Mouse (Mus musculus): ENCODE data around the gene Pi16. TPM values are rescaled to one million over a fixed set of nuclear protein-coding genes. Genes with fewer than 3 reads are reported as not detected.

Gene Pi16
- polyA plus RNA-seq, 1 experiment from 2014 or later = 0.32 TPM

DNA sequence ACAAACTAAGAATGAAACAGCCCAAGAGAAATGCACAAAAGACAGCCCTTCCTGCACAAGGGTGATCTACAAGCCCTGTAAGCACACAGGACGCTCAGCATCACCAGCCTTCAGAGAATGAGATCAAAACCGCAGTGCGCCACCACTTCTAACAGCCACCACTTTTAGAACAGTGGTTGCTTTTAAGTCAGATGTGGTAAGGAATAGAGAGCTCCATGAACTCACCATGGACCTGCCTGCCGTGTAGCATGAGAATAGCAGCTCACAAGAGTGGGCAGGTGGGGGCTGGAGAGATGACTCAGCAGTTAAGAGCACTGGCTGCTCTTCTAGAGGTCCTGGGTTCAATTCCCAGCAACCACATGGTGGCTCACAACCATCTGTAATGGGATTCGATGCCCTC lies 37.1 kb upstream of the Pi16 start:
- Histone ChIP-seq H3K27ac (replicated peaks; ENCODE audit: low read depth, low read length) (no peak overlapping the region), H3K4me1 (ENCODE audit: control insufficient read depth, insufficient read depth, low read length) (no peaks in the 10 kb centered on the region), H3K4me2 (ENCODE audit: low read depth, low read length) (no peak overlapping the region), H3K27me3 (ENCODE audit: control insufficient read depth, insufficient read depth, low read length) (no peaks in the 10 kb centered on the region), H3K4me3 (ENCODE audit: low read depth, low read length) (no peak overlapping the region), H3K36me3 (replicated peaks; ENCODE audit: control insufficient read depth, insufficient read depth, low read depth, low read length) (no peaks in the 10 kb centered on the region), H3K9me3 (replicated peaks; ENCODE audit: control insufficient read depth, low read length) (no peaks in the 10 kb centered on the region), H3K9ac (replicated peaks; ENCODE audit: low read length) (no peak overlapping the region)
- WGBS = 89% methylated on average over 5 of the region's 5 CpGs
- no peak for DNase-seq (ENCODE audit: low spot score)
- no peak for ATAC-seq (replicated peaks; ENCODE audit: insufficient number of reproducible peaks, low FRiP score, low TSS enrichment, low read depth)

DNA sequence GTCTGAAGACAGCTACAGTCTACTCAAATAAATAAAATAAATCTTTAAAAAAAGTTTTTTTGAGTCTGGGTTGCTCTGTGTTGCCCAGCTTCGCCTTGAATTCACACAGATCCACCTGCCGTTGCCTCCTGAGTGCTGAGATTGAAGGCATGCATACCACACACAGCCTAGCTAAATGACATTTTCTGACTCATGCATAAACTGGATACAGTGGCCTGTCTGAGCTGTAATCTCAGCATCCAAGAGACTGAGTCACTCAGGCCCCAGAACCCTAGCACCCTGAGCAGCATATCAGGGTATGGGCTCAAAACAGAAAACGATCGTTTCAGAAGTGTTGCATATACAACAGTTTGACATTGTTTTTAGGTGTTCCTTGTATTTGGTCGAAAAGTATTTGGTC lies 35.9 kb upstream of the Pi16 start:
- ATAC-seq (replicated peaks; ENCODE audit: insufficient number of reproducible peaks, low FRiP score, low TSS enrichment, low read depth) = no peak
- no peak overlapping the region for H3K4me3 ChIP-seq (ENCODE audit: low read depth, low read length)
- no peaks in the 10 kb centered on the region; the same call in 1 of the 2 replicates for H3K36me3 ChIP-seq (replicated peaks; ENCODE audit: control insufficient read depth, insufficient read depth, low read depth, low read length)
- no peaks in the 10 kb centered on the region for H3K27me3 ChIP-seq (ENCODE audit: control insufficient read depth, insufficient read depth, low read length)
- H3K9me3 ChIP-seq (replicated peaks; ENCODE audit: control insufficient read depth, low read length) = no peaks in the 10 kb centered on the region
- H3K4me2 ChIP-seq (ENCODE audit: low read depth, low read length) = no peak overlapping the region
- no peaks in the 10 kb centered on the region for H3K4me1 ChIP-seq (ENCODE audit: control insufficient read depth, insufficient read depth, low read length)
- H3K27ac ChIP-seq (replicated peaks; ENCODE audit: low read depth, low read length) = no peak overlapping the region
- no peak overlapping the region for H3K9ac ChIP-seq (replicated peaks; ENCODE audit: low read length)
- WGBS = 91% methylated on average over 5 of the region's 5 CpGs
- DNase-seq (ENCODE audit: low spot score) = no peak

DNA sequence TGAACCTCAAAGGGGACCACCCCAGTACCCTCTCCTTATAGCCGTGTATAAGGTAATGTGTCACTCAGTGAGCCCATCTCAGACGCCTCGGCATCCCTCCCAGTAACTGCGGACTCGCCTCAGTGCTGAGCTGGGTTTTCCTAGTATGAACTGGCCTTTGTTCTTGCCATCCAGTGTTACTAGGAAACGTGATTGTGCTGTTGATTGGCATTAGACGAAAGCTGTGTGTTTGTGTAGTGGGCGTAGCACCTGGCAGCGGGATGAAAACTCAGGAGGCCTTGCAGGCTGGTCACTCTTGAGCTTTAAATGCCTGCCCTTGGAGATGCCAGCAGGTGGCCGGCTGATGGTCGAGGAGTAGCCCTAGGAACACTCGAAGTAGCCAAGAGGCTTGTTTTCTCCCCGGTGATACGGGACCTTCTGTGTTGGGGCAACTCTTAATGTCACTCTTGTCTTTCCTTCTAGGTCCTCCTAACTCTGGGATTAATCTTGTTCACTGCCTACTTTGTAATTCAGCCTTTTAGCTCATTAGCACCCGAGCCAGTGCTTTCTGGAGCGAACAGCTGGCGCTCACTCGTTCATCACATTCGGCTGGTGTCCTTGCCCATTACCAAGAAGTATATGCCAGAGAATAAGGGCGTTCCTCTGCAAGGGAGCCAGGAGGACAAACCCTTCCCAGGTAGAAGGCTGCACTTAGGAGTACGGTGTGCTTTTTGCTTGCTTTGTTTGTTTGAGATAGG lies 35.1 kb upstream of the Pi16 start:
- 77% methylated on average over 21 of the region's 21 CpGs for WGBS
- DNase-seq (ENCODE audit: low spot score) (no peak), ATAC-seq (replicated peaks; ENCODE audit: insufficient number of reproducible peaks, low FRiP score, low TSS enrichment, low read depth) (no peak)
- no peak overlapping the region for H3K4me2 ChIP-seq (ENCODE audit: low read depth, low read length)
- H3K9ac ChIP-seq (replicated peaks; ENCODE audit: low read length) = no peak overlapping the region
- H3K27ac ChIP-seq (replicated peaks; ENCODE audit: low read depth, low read length) = no peak overlapping the region
- no peaks in the 10 kb centered on the region for H3K4me1 ChIP-seq (ENCODE audit: control insufficient read depth, insufficient read depth, low read length)
- no peak overlapping the region for H3K4me3 ChIP-seq (ENCODE audit: low read depth, low read length)
- no peaks in the 10 kb centered on the region for H3K9me3 ChIP-seq (replicated peaks; ENCODE audit: control insufficient read depth, low read length)
- no peaks in the 10 kb centered on the region; the same call in 1 of the 2 replicates for H3K36me3 ChIP-seq (replicated peaks; ENCODE audit: control insufficient read depth, insufficient read depth, low read depth, low read length)
- H3K27me3 ChIP-seq (ENCODE audit: control insufficient read depth, insufficient read depth, low read length) = no peaks in the 10 kb centered on the region

DNA sequence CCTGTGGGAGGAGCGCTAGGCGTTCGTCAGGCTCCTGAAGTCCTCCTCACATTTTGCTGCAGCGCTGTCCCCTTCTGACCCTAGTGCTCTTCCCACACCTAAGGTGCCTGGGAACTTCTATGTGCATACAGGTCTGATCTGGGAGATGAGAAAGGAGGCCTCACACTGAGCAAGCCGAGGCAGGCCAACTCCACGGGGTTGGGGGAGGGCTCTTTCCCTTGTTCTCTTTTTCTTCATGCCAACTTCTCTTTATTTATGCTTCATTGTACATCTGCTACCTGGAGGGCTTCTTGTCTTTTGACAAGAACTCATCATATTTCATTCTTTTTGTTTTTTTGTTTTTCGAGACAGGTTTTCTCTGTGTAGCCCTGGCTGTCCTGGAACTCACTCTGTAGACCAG lies 25.7 kb upstream of the Pi16 start:
- Histone ChIP-seq H3K27me3 (ENCODE audit: control insufficient read depth, insufficient read depth, low read length) (no peaks in the 10 kb centered on the region), H3K4me3 (ENCODE audit: low read depth, low read length) (no peak overlapping the region), H3K36me3 (replicated peaks; ENCODE audit: control insufficient read depth, insufficient read depth, low read depth, low read length) (no peaks in the 10 kb centered on the region; the same call in 1 of the 2 replicates), H3K4me2 (ENCODE audit: low read depth, low read length) (no peak overlapping the region), H3K9ac (replicated peaks; ENCODE audit: low read length) (no peak overlapping the region), H3K9me3 (replicated peaks; ENCODE audit: control insufficient read depth, low read length) (no peaks in the 10 kb centered on the region), H3K4me1 (ENCODE audit: control insufficient read depth, insufficient read depth, low read length) (no peaks in the 10 kb centered on the region), H3K27ac (replicated peaks; ENCODE audit: low read depth, low read length) (no peak overlapping the region)
- ATAC-seq (replicated peaks; ENCODE audit: insufficient number of reproducible peaks, low FRiP score, low TSS enrichment, low read depth) = no peak
- DNase-seq (ENCODE audit: low spot score) = no peak
- WGBS = 85% methylated on average over 7 of the region's 7 CpGs

DNA sequence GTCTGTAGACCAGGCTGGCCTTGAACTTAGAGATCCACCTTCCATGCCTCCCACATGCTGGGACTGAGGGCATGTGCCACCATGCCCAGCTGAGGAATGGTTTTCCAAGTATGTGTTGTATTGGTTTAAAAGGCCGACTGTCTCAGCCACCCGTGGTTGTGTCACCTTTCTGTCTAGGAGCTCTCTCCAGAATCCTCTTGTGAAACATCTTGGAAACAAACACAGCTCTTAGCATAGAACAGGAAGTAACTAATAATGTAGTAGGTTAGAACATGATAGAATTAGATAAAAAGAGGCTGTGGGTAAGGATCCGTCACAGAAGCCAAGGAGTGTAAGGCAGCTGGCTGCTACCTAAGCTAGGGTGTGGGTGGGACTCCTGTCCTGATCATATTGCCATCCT lies 24.5 kb upstream of the Pi16 start:
- no peak for ATAC-seq (replicated peaks; ENCODE audit: insufficient number of reproducible peaks, low FRiP score, low TSS enrichment, low read depth)
- Histone ChIP-seq H3K4me1 (ENCODE audit: control insufficient read depth, insufficient read depth, low read length) (no peaks in the 10 kb centered on the region; the same call in 1 of the 2 replicates), H3K4me3 (ENCODE audit: low read depth, low read length) (no peak overlapping the region), H3K27ac (replicated peaks; ENCODE audit: low read depth, low read length) (no peak overlapping the region), H3K9ac (replicated peaks; ENCODE audit: low read length) (no peak overlapping the region), H3K27me3 (ENCODE audit: control insufficient read depth, insufficient read depth, low read length) (no peaks in the 10 kb centered on the region), H3K36me3 (replicated peaks; ENCODE audit: control insufficient read depth, insufficient read depth, low read depth, low read length) (no peaks in the 10 kb centered on the region; the same call in 1 of the 2 replicates), H3K9me3 (replicated peaks; ENCODE audit: control insufficient read depth, low read length) (no peaks in the 10 kb centered on the region), H3K4me2 (ENCODE audit: low read depth, low read length) (no peak overlapping the region)
- WGBS = 87% methylated on average over 3 of the region's 3 CpGs
- no peak for DNase-seq (ENCODE audit: low spot score)

DNA sequence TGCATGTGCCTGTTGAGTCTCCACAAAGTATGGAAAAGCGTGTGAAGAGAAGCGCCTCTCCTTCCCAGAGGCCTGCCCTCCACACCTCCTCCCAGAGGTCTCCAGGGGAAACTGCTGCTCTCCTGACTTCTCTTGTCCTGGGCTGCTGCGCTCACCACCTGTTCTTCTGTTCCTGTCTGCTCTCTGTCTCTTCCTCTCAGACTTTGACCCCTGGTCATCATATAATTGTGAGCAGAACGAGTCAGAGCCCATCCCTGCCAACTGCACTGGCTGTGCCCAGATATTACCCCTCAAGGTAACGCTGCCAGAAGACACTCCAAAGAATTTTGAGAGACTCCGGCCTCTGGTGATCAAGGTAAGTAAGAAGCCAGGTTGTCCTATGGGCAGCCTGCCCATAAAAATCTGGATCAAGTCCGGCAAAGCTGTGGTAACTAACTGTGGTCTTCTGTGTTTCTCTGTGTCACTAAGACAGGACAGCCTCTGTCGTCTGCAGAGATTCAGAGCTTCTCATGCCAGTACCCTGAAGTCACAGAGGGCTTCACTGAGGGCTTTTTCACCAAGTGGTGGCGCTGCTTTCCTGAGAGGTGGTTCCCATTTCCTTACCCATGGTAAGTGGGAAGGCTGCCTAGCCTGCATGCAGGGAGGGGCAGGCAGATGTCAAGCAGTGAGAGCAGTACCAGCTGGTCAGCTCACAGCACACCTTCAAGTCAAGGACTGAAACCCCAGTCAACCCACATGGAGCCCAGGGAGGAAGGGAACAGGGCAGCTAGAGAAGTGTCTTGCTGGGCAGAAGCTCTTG lies 23.5 kb upstream of the Pi16 start:
- DNase-seq (ENCODE audit: low spot score) = no peak
- H3K36me3 ChIP-seq (replicated peaks; ENCODE audit: control insufficient read depth, insufficient read depth, low read depth, low read length) = no peaks in the 10 kb centered on the region; the same call in 1 of the 2 replicates
- WGBS = 74% methylated on average over 9 of the region's 9 CpGs
- no peak overlapping the region for H3K27ac ChIP-seq (replicated peaks; ENCODE audit: low read depth, low read length)
- H3K4me1 ChIP-seq (ENCODE audit: control insufficient read depth, insufficient read depth, low read length) = no peaks in the 10 kb centered on the region; the same call in 1 of the 2 replicates
- no peak overlapping the region for H3K4me2 ChIP-seq (ENCODE audit: low read depth, low read length)
- H3K4me3 ChIP-seq (ENCODE audit: low read depth, low read length) = no peak overlapping the region
- no peaks in the 10 kb centered on the region for H3K27me3 ChIP-seq (ENCODE audit: control insufficient read depth, insufficient read depth, low read length)
- no peak overlapping the region for H3K9ac ChIP-seq (replicated peaks; ENCODE audit: low read length)
- H3K9me3 ChIP-seq (replicated peaks; ENCODE audit: control insufficient read depth, low read length) = no peaks in the 10 kb centered on the region
- ATAC-seq (replicated peaks; ENCODE audit: insufficient number of reproducible peaks, low FRiP score, low TSS enrichment, low read depth) = no peak

DNA sequence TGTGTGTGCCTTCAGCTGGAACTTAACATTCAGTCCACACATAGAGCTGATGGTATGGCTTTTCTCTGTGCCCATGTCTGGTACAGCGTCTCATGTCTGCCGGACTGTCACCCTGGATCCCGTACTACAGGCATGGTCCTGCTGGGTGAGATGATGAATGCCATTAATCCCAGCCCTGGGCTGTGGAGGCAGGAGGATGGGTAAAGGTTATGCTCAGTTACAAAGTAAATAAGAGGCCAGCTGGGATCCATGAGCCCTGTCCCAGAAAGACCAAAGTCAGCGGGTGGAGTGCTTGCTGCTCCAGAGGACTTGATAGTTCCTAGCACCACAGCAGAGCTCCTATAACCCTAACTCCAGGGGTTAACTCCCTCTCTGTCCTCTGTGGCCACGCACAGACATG lies 21.6 kb upstream of the Pi16 start:
- 65% methylated on average over 5 of the region's 5 CpGs for WGBS
- DNase-seq (ENCODE audit: low spot score) (no peak), ATAC-seq (replicated peaks; ENCODE audit: insufficient number of reproducible peaks, low FRiP score, low TSS enrichment, low read depth) (no peak)
- no peak overlapping the region for H3K9ac ChIP-seq (replicated peaks; ENCODE audit: low read length)
- H3K4me3 ChIP-seq (ENCODE audit: low read depth, low read length) = no peak overlapping the region
- no peaks in the 10 kb centered on the region for H3K27me3 ChIP-seq (ENCODE audit: control insufficient read depth, insufficient read depth, low read length)
- H3K27ac ChIP-seq (replicated peaks; ENCODE audit: low read depth, low read length) = no peak overlapping the region
- H3K36me3 ChIP-seq (replicated peaks; ENCODE audit: control insufficient read depth, insufficient read depth, low read depth, low read length) = peaks cover 4% of the 10 kb centered on the region; the same call in 1 of the 2 replicates
- no peak overlapping the region for H3K4me2 ChIP-seq (ENCODE audit: low read depth, low read length)
- H3K4me1 ChIP-seq (ENCODE audit: control insufficient read depth, insufficient read depth, low read length) = no peaks in the 10 kb centered on the region; the same call in 1 of the 2 replicates
- H3K9me3 ChIP-seq (replicated peaks; ENCODE audit: control insufficient read depth, low read length) = no peaks in the 10 kb centered on the region

DNA sequence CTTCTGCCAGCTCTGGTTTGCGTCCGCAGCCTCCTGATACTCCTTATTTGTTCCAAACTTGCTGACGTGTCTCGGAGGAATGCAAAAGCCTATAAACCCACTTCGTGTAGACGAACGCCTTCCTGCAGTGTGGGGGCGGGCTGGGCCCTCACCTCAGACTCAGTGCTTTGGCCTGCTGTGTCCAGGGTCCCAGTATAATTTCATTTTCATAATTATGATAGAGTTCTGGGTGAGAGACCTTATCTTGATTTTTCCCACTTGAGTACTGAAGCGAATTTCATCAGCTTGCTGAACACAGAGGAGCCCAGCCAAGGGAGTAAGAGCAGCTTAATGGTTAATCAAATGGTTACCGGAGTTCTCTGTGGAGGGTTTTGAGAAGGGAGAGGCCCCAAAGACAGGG lies 20.2 kb upstream of the Pi16 start:
- no peak overlapping the region for H3K27ac ChIP-seq (replicated peaks; ENCODE audit: low read depth, low read length)
- no peaks in the 10 kb centered on the region; the same call in 1 of the 2 replicates for H3K4me1 ChIP-seq (ENCODE audit: control insufficient read depth, insufficient read depth, low read length)
- ATAC-seq (replicated peaks; ENCODE audit: insufficient number of reproducible peaks, low FRiP score, low TSS enrichment, low read depth) (no peak), DNase-seq (ENCODE audit: low spot score) (no peak)
- H3K4me2 ChIP-seq (ENCODE audit: low read depth, low read length) = no peak overlapping the region
- H3K27me3 ChIP-seq (ENCODE audit: control insufficient read depth, insufficient read depth, low read length) = no peaks in the 10 kb centered on the region
- no peak overlapping the region for H3K9ac ChIP-seq (replicated peaks; ENCODE audit: low read length)
- 42% methylated on average over 10 of the region's 10 CpGs for WGBS
- H3K36me3 ChIP-seq (replicated peaks; ENCODE audit: control insufficient read depth, insufficient read depth, low read depth, low read length) = peaks cover 4% of the 10 kb centered on the region; the same call in 1 of the 2 replicates
- no peaks in the 10 kb centered on the region for H3K9me3 ChIP-seq (replicated peaks; ENCODE audit: control insufficient read depth, low read length)
- no peak overlapping the region for H3K4me3 ChIP-seq (ENCODE audit: low read depth, low read length)
